8 mouse cellular contexts compared by ENCODE assay signal in the genomic region with DNA sequence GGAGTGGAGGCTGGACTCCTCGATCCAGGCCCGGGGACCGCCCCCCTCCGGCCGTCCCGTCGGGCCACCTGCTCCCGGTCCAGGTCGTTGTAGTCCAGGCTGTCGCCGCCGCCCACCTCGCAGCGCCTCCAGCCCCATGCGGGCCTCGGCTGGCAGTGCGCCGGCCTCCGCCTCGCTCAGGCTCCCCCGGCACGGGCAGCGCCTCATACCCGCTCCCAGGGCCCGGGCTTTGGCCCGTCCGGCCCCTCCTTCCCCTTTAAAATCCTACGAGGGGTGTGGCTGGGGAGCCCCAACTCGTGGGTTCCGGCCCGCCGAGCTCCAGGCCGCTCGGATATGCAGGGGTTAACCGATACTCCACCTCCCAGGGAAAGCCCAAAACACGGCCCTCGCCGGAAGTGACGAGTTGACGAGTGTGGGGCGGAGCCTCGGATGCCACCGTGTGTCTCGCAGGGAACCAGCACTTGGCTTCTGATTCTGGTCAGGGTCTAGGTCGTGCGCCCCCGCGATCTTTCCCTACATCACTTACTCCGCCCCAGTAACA. TPM values are rescaled to one million over a fixed set of nuclear protein-coding genes. Genes with fewer than 3 reads are reported as not detected.
DNase-seq lines count a peak whose midpoint lies in the region; ATAC-seq and TF ChIP-seq lines count a peak whose summit lies in the region.

A gene (minus strand): TSS at position 381 of the 541 bp plus-strand sequence.

- H3K9ac ChIP-seq in forebrain, embryonic 12.5 days: peak within 1 kb of the TSS; percentile 87
- peak within 1 kb of the TSS; percentile 75 for H3K9ac ChIP-seq in heart, postnatal 0 days (replicated peaks; ENCODE audit: low read depth, low read length)
- H3K9ac ChIP-seq in liver, embryonic 16.5 days (ENCODE audit: low read depth, low read length): peak within 1 kb of the TSS; percentile 91
- peak within 1 kb of the TSS; percentile 92 for H3K9ac ChIP-seq in neural tube, embryonic 13.5 days

- ATAC-seq in forebrain, embryonic 12.5 days (ENCODE audit: low FRiP score): peak; percentile 86
- peak; percentile 85 for ATAC-seq in heart, postnatal 0 days (ENCODE audit: insufficient read depth, low read depth)
- ATAC-seq in liver, embryonic 16.5 days (ENCODE audit: low read depth): peak; percentile 81
- peak; percentile 67 for ATAC-seq in neural tube, embryonic 13.5 days (ENCODE audit: low read depth)

- under 1% methylated on average over 49 of the region's 49 CpGs for WGBS in forebrain, embryonic 12.5 days
- WGBS in heart, postnatal 0 days: under 1% methylated on average over 49 of the region's 49 CpGs
- WGBS in liver, embryonic 16.5 days (ENCODE audit: insufficient replicate concordance): 0% methylated on average over 48 of the region's 49 CpGs
- WGBS in neural tube, embryonic 13.5 days: under 1% methylated on average over 49 of the region's 49 CpGs

- peaks cover 17% of the 10 kb centered on the region for H3K36me3 ChIP-seq in E14TG2a.4 (ENCODE audit: insufficient read depth, low read length)
- no peaks in the 10 kb centered on the region for H3K36me3 ChIP-seq in forebrain, embryonic 12.5 days (replicated peaks)
- H3K36me3 ChIP-seq in heart, postnatal 0 days (replicated peaks; ENCODE audit: control insufficient read depth, insufficient read depth, low read length): no peaks in the 10 kb centered on the region
- no peaks in the 10 kb centered on the region for H3K36me3 ChIP-seq in liver, embryonic 16.5 days (ENCODE audit: control insufficient read depth, insufficient read depth)
- peaks cover 1% of the 10 kb centered on the region; the same call in 1 of the 2 replicates for H3K36me3 ChIP-seq in neural tube, embryonic 13.5 days
- H3K36me3 ChIP-seq in testis, adult 2 months (ENCODE audit: control insufficient read depth, insufficient read depth, low read length): no peaks in the 10 kb centered on the region

- TF ChIP-seq POLR2A in testis, adult 2 months (IDR thresholded peaks at IDR 0.05; ENCODE audit: control insufficient read depth, low read depth, low read length): peak; percentile 95

- H3K27ac ChIP-seq in forebrain, embryonic 12.5 days: peak within 1 kb of the TSS; percentile 79
- H3K27ac ChIP-seq in heart, postnatal 0 days (ENCODE audit: low read depth): peak within 1 kb of the TSS; percentile 84
- peak within 1 kb of the TSS; percentile 79 for H3K27ac ChIP-seq in liver, embryonic 16.5 days (ENCODE audit: low read length)
- H3K27ac ChIP-seq in neural tube, embryonic 13.5 days (replicated peaks): peak within 1 kb of the TSS; percentile 87
- H3K27ac ChIP-seq in testis, adult 2 months (ENCODE audit: control insufficient read depth, insufficient read depth, low read depth, low read length): peak within 1 kb of the TSS; percentile 58

- TF ChIP-seq EP300 in heart, postnatal 0 days (IDR thresholded peaks at IDR 0.05; ENCODE audit: low read depth): no peak; the same call in 1 of the 2 replicates

- TF ChIP-seq CTCF in E14TG2a.4 (conservative IDR thresholded peaks at IDR 0.05; ENCODE audit: low read length): no peak
- TF ChIP-seq CTCF in heart, postnatal 0 days (IDR thresholded peaks at IDR 0.05; ENCODE audit: low read depth): no peak; the same call in 1 of the 2 replicates
- no peak for TF ChIP-seq CTCF in testis, adult 2 months (IDR thresholded peaks at IDR 0.05; ENCODE audit: control insufficient read depth, insufficient read depth, insufficient replicate concordance, low read depth, low read length)

- peak; percentile 92 for DNase-seq in c-Kit-positive CD71-positive TER-119-positive erythroid progenitor cells, embryonic 14.5 days (ENCODE audit: low spot score)
- peak; percentile 93 for DNase-seq in heart, postnatal 0 days (ENCODE audit: low spot score)
- peak; percentile 93 to 95 for DNase-seq in kidney, postnatal 4 days

- peaks cover 79% of the 10 kb centered on the region for H3K4me1 ChIP-seq in E14TG2a.4 (replicated peaks; ENCODE audit: low read depth, low read length)
- H3K4me1 ChIP-seq in forebrain, embryonic 12.5 days: peaks cover 54% of the 10 kb centered on the region
- peaks cover 22% of the 10 kb centered on the region for H3K4me1 ChIP-seq in heart, postnatal 0 days (ENCODE audit: control insufficient read depth, insufficient read depth)
- peaks cover 48% of the 10 kb centered on the region for H3K4me1 ChIP-seq in liver, embryonic 16.5 days (ENCODE audit: control insufficient read depth, low read depth, low read length)
- peaks cover 58% of the 10 kb centered on the region for H3K4me1 ChIP-seq in neural tube, embryonic 13.5 days (replicated peaks)
- peaks cover 23% of the 10 kb centered on the region for H3K4me1 ChIP-seq in testis, adult 2 months (ENCODE audit: control insufficient read depth, insufficient read depth, low read length)

- peak within 1 kb of the TSS; percentile 91 for H3K4me2 ChIP-seq in forebrain, embryonic 12.5 days
- peak within 1 kb of the TSS; percentile 79 for H3K4me2 ChIP-seq in heart, postnatal 0 days (ENCODE audit: low read depth, low read length)
- H3K4me2 ChIP-seq in liver, embryonic 16.5 days (ENCODE audit: low read depth, low read length): peak within 1 kb of the TSS; percentile 91
- peak within 1 kb of the TSS; percentile 97 for H3K4me2 ChIP-seq in neural tube, embryonic 13.5 days

- peaks cover 5% of the 10 kb centered on the region for H3K27me3 ChIP-seq in E14TG2a.4 (ENCODE audit: insufficient read depth, low read length)
- H3K27me3 ChIP-seq in forebrain, embryonic 12.5 days: no peaks in the 10 kb centered on the region
- H3K27me3 ChIP-seq in heart, postnatal 0 days (ENCODE audit: control insufficient read depth, insufficient read depth, low read length): no peaks in the 10 kb centered on the region
- no peaks in the 10 kb centered on the region for H3K27me3 ChIP-seq in liver, embryonic 16.5 days (ENCODE audit: control insufficient read depth, insufficient read depth, low read depth, low read length)
- no peaks in the 10 kb centered on the region for H3K27me3 ChIP-seq in neural tube, embryonic 13.5 days
- no peaks in the 10 kb centered on the region for H3K27me3 ChIP-seq in testis, adult 2 months (ENCODE audit: control insufficient read depth, insufficient read depth, low read length)

- H3K4me3 ChIP-seq in E14TG2a.4 (replicated peaks; ENCODE audit: low read length): peak within 1 kb of the TSS; percentile 95
- peak within 1 kb of the TSS; percentile 83 for H3K4me3 ChIP-seq in forebrain, embryonic 12.5 days (replicated peaks)
- peak within 1 kb of the TSS; percentile 73 for H3K4me3 ChIP-seq in heart, postnatal 0 days (ENCODE audit: low read depth, low read length)
- H3K4me3 ChIP-seq in liver, embryonic 16.5 days (ENCODE audit: low read depth, low read length): peak within 1 kb of the TSS; percentile 92
- peak within 1 kb of the TSS; percentile 89 for H3K4me3 ChIP-seq in neural tube, embryonic 13.5 days
- peak within 1 kb of the TSS; percentile 79 for H3K4me3 ChIP-seq in testis, adult 2 months (ENCODE audit: control insufficient read depth, low read depth, low read length)

- H3K9me3 ChIP-seq in E14TG2a.4 (ENCODE audit: low read length): no peaks in the 10 kb centered on the region
- no peaks in the 10 kb centered on the region for H3K9me3 ChIP-seq in forebrain, embryonic 12.5 days
- H3K9me3 ChIP-seq in heart, postnatal 0 days (replicated peaks; ENCODE audit: control insufficient read depth, low read length): no peaks in the 10 kb centered on the region
- no peaks in the 10 kb centered on the region for H3K9me3 ChIP-seq in liver, embryonic 16.5 days (replicated peaks; ENCODE audit: control insufficient read depth, low read length)
- H3K9me3 ChIP-seq in neural tube, embryonic 13.5 days: no peaks in the 10 kb centered on the region

RNA-seq across cellular contexts. Expression of the gene that starts here (rescaled TPM):
- polyA plus RNA-seq in forebrain, embryonic 12.5 days (2016; fragmentation: Nextera tagmentation; extraction: Ambion mirVana): 6.3 and 7.5 TPM in 2 replicates
- 5.8 and 14.7 TPM in 2 replicates for total RNA-seq in heart, postnatal 0 days (2014; rRNA removed; ENCODE audit: low replicate concordance)
- polyA plus RNA-seq in heart, postnatal 0 days (2015; fragmentation: Nextera tagmentation; extraction: Ambion mirVana): 1.2 and 1.3 TPM in 2 replicates
- polyA plus RNA-seq in liver, embryonic 16.5 days (2015; fragmentation: Nextera tagmentation; extraction: Ambion mirVana): 1.6 and 2.0 TPM in 2 replicates
- 5.1 and 7.5 TPM in 2 replicates for polyA plus RNA-seq in neural tube, embryonic 13.5 days (2015; fragmentation: Nextera tagmentation; extraction: Ambion mirVana)
- polyA plus RNA-seq in testis, adult 2 months (2012; rRNA removed): 4.1 and 5.2 TPM in 2 replicates

Comparison
In these comparisons a context has a peak if more than half of its experiments do, and no peak if none do; other contexts are left out.
1. Peak in every context shown above with its lines: DNase-seq, ATAC-seq, H3K4me3 ChIP-seq and H3K27ac ChIP-seq.